9 mouse cellular contexts compared by ENCODE assay signal in genomic region chr5:104333231-104333640, GRCm38 (mm10). TPM values are rescaled to one million over a fixed set of nuclear protein-coding genes. Genes with fewer than 3 reads are reported as not detected.
DNase-seq lines count a peak whose midpoint lies in the region; ATAC-seq and TF ChIP-seq lines count a peak whose summit lies in the region.
"Had no signal": no experiment of that assay in that cellular context is flagged by ENCODE, and none has a peak within 500 bp of the region (broad histone marks: within the 10 kb centered on the region; RNA-seq: fewer than 3 reads in every experiment).

No protein-coding gene starts in this region.

- no peak overlapping the region for H3K27ac ChIP-seq in cerebellum, adult 2 months (ENCODE audit: insufficient read depth, low read length)
- H3K27ac ChIP-seq in forebrain, embryonic 10.5 days, result no peak overlapping the region
- H3K27ac ChIP-seq in hindbrain, embryonic 13.5 days, result no peak overlapping the region
- H3K27ac ChIP-seq: limb, embryonic 13.5 days had no signal

- TF ChIP-seq CTCF in cerebellum, adult 2 months (IDR thresholded peaks at IDR 0.05; ENCODE audit: borderline replicate concordance, insufficient read depth, low read depth, low read length), result peak; percentile 54

- H3K9me3 ChIP-seq in forebrain, embryonic 10.5 days, result no peaks in the 10 kb centered on the region
- no peaks in the 10 kb centered on the region for H3K9me3 ChIP-seq in hindbrain, embryonic 13.5 days
- H3K9me3 ChIP-seq: limb, embryonic 13.5 days had no signal

- no peak overlapping the region for H3K4me3 ChIP-seq in cerebellum, adult 2 months (replicated peaks; ENCODE audit: insufficient read depth, low read depth, low read length)
- no peak overlapping the region for H3K4me3 ChIP-seq in forebrain, embryonic 10.5 days
- no peak overlapping the region for H3K4me3 ChIP-seq in hindbrain, embryonic 13.5 days
- H3K4me3 ChIP-seq: limb, embryonic 13.5 days had no signal

- DNase-seq in cerebellum, adult 2 months, result peak; percentile 14 to 21
- DNase-seq in cerebellum, adult 9-11 months, result no peak
- DNase-seq in adrenal gland, postnatal 10 days, result peak; percentile 82
- DNase-seq in forebrain, embryonic 10.5 days (ENCODE audit: extremely low spot score, low spot score), result peak; percentile 43
- DNase-seq in layer of hippocampus, postnatal 14 days (ENCODE audit: low spot score in 2 of 2), result peak; percentile 54 to 74
- peak; percentile 39 for DNase-seq in right cerebral cortex, postnatal 25 days

- no peaks in the 10 kb centered on the region for H3K36me3 ChIP-seq in forebrain, embryonic 10.5 days (replicated peaks)
- H3K36me3 ChIP-seq in hindbrain, embryonic 13.5 days, result no peaks in the 10 kb centered on the region
- H3K36me3 ChIP-seq: limb, embryonic 13.5 days had no signal

- no peak overlapping the region for H3K9ac ChIP-seq in hindbrain, embryonic 13.5 days
- H3K9ac ChIP-seq: limb, embryonic 13.5 days had no signal

- no peak for TF ChIP-seq POLR2A in cerebellum, adult 2 months (IDR thresholded peaks at IDR 0.05; ENCODE audit: borderline replicate concordance, insufficient read depth, low read length)

- H3K4me2 ChIP-seq in hindbrain, embryonic 13.5 days, result no peak overlapping the region
- H3K4me2 ChIP-seq: limb, embryonic 13.5 days had no signal

- 11% methylated on average over 7 of the region's 7 CpGs for WGBS in cerebellum, adult 2 months
- 56% methylated on average over 7 of the region's 7 CpGs for WGBS in forebrain, embryonic 10.5 days
- WGBS in hindbrain, embryonic 13.5 days, result 46% methylated on average over 7 of the region's 7 CpGs

- ATAC-seq in hindbrain, embryonic 13.5 days (ENCODE audit: low FRiP score), result peak; percentile 61
- peak; percentile 61 for ATAC-seq in megakaryocyte, adult 5-6 weeks (ENCODE audit: poor library complexity, severe bottlenecking)

- H3K4me1 ChIP-seq in cerebellum, adult 2 months (ENCODE audit: control insufficient read depth, insufficient read depth, low read length), result no peaks in the 10 kb centered on the region
- no peaks in the 10 kb centered on the region for H3K4me1 ChIP-seq in forebrain, embryonic 10.5 days
- H3K4me1 ChIP-seq in hindbrain, embryonic 13.5 days (replicated peaks), result no peaks in the 10 kb centered on the region; the same call in 1 of the 2 replicates
- H3K4me1 ChIP-seq: limb, embryonic 13.5 days had no signal

- no peaks in the 10 kb centered on the region for H3K27me3 ChIP-seq in cerebellum, adult 2 months (ENCODE audit: control insufficient read depth, insufficient read depth, low read length)
- H3K27me3 ChIP-seq in forebrain, embryonic 10.5 days (ENCODE audit: poor library complexity, severe bottlenecking), result peaks cover 4% of the 10 kb centered on the region; the same call in 1 of the 2 replicates
- no peaks in the 10 kb centered on the region for H3K27me3 ChIP-seq in hindbrain, embryonic 13.5 days
- H3K27me3 ChIP-seq: limb, embryonic 13.5 days had no signal

RNA-seq across cellular contexts. Expression of gene Mepe, which starts 8.1 kb away (rescaled TPM):
- polyA plus RNA-seq in cerebellum, adult 2 months (2012; rRNA removed), result not detected in 2 replicates
- total RNA-seq in adrenal gland, postnatal 10 days (2021), result 1 to 10 TPM in 1 of 2 experiments, not detected in 1; 1.1 TPM
- not detected in 2 replicates for polyA plus RNA-seq in forebrain, embryonic 10.5 days (2016; fragmentation: Nextera tagmentation; extraction: Ambion mirVana)
- not detected in 2 replicates for polyA plus RNA-seq in hindbrain, embryonic 13.5 days (2015; fragmentation: Nextera tagmentation; extraction: Ambion mirVana)
- not detected for total RNA-seq in layer of hippocampus, postnatal 14 days (2021)
- not detected in 2 replicates for total RNA-seq in megakaryocyte, adult 5-6 weeks (2015)
- total RNA-seq in megakaryocyte, adult 5-6 weeks (2017), result not detected in 2 replicates
- polyA plus RNA-seq: limb, embryonic 13.5 days had no signal

RNA-seq across cellular contexts. Expression of gene Ibsp, which starts 34.3 kb away (rescaled TPM):
- 0.05 and 0.20 TPM in 2 replicates for polyA plus RNA-seq in cerebellum, adult 2 months (2012; rRNA removed)
- 10 to 100 TPM in 1 of 2 experiments, not detected in 1; 16.2 TPM for total RNA-seq in adrenal gland, postnatal 10 days (2021)
- polyA plus RNA-seq in forebrain, embryonic 10.5 days (2016; fragmentation: Nextera tagmentation; extraction: Ambion mirVana), result not detected in 2 replicates
- polyA plus RNA-seq in hindbrain, embryonic 13.5 days (2015; fragmentation: Nextera tagmentation; extraction: Ambion mirVana), result 2.0 TPM in 1 of 2 replicates, not detected in the other
- total RNA-seq in layer of hippocampus, postnatal 14 days (2021), result under 1 TPM; 0.31 to 0.41 TPM
- 2.2 and 2.8 TPM in 2 replicates for total RNA-seq in megakaryocyte, adult 5-6 weeks (2015)
- 2.6 and 3.0 TPM in 2 replicates for total RNA-seq in megakaryocyte, adult 5-6 weeks (2017)
